Mouse (Mus musculus) embryonic facial prominence, embryonic 14.5 days (tissue): Measurements from ENCODE around the gene Xpo1. TPM values are rescaled to one million over a fixed set of nuclear protein-coding genes. Genes with fewer than 3 reads are reported as not detected.
"Not testable (repeated sequence)": the region's sequence is repeated elsewhere in the genome, so short reads cannot be mapped to it uniquely, and the experiment has no call there.

Experiments
- ATAC-seq: fragments of 200-750 bp; cut with Nextera tagmentation; 2 replicates; pipeline ENCODE4 v1.8.0; 2017; ENCODE audit warnings: low read depth, moderate number of reproducible peaks, moderate TSS enrichment
- DNase-seq: peaks from one replicate; pipeline ENCODE4 v3.0.0-alpha.2; 2015; ENCODE audit warnings: low spot score
- H3K27ac ChIP-seq: fragments of 300-500 bp; sonication (generic); replicated peaks from 2 replicates; pipeline ENCODE4 v1.5.1; 2014; ENCODE audit warnings: low read depth, mild to moderate bottlenecking, low read length, moderate library complexity
- H3K27me3 ChIP-seq: fragments of 300-500 bp; sonication (generic); replicated peaks from 2 replicates; pipeline ENCODE4 v1.6.1; 2014; ENCODE audit warnings: low read length; ENCODE audit not compliant: control insufficient read depth, insufficient read depth
- H3K36me3 ChIP-seq: fragments of 300-500 bp; sonication (generic); 2 replicates; pipeline ENCODE4 v1.6.1; 2014; ENCODE audit warnings: low read length, mixed read lengths; ENCODE audit not compliant: control insufficient read depth, insufficient read depth
- H3K4me1 ChIP-seq: fragments of 300-500 bp; sonication (generic); 2 replicates; pipeline ENCODE4 v1.6.1; 2014; ENCODE audit warnings: antibody characterized with exemption, low read length; ENCODE audit not compliant: control insufficient read depth, insufficient read depth
- H3K4me2 ChIP-seq: fragments of 300-500 bp; sonication (generic); 2 replicates; pipeline ENCODE4 v1.6.1; 2014; ENCODE audit warnings: low read depth, mild to moderate bottlenecking, low read length, moderate library complexity, mixed read lengths
- H3K4me3 ChIP-seq: fragments of 300-500 bp; sonication (generic); 2 replicates; pipeline ENCODE4 v1.5.1; 2014; ENCODE audit warnings: low read depth, mild to moderate bottlenecking, low read length
- H3K9ac ChIP-seq: fragments of 300-500 bp; sonication (generic); 2 replicates; pipeline ENCODE4 v1.6.1; 2014; ENCODE audit warnings: low read depth, mild to moderate bottlenecking, low read length, moderate library complexity, mixed read lengths
- H3K9me3 ChIP-seq: fragments of 300-500 bp; sonication (generic); 2 replicates; pipeline ENCODE4 v1.6.1; 2016; ENCODE audit warnings: low read length; ENCODE audit not compliant: control insufficient read depth
- WGBS: fragments of 180-500 bp; shearing (Covaris S2); extraction: QIAGEN DNeasy Blood & Tissue Kit; methylation state at CpG from one replicate; pipeline ENCODE4 v1.1.7; 2014; 5-methylcytosine and 5-hydroxymethylcytosine counted together
- polyA plus RNA-seq: library from polyadenylated mRNA; unstranded; fragments of >200 nt; fragmentation: Nextera tagmentation; extraction: Ambion mirVana; gene quantifications from 2 replicates; pipeline ENCODE4 v1.2.1, GENCODE M21; 2014

Gene Xpo1
- polyA plus RNA-seq, 1 experiment from 2014 or later: 102 TPM

DNA sequence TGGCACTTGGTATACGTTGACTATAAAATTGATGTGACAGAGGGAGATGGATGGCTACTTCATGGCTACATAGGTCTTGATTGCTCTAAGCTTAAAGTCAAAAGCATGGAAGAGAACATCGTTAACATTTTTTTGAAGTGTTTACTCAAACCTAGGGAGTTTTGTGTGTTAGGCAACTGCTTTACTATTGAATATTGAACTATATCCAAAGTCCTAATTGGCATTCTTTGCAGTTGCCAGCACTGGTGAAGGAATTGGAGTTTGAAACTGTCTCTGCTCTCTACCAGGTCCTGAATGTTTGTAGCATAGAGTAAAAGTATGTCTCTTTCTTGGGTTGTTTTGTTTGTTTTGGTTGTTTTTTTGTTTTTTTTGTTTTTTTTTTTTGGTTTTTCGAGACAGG is 19.9 kb downstream of the Xpo1 start:
- H3K9ac ChIP-seq: no peak overlapping the region
- peaks cover 95% of the 10 kb centered on the region for H3K36me3 ChIP-seq
- no peak for ATAC-seq
- H3K9me3 ChIP-seq: no peaks in the 10 kb centered on the region
- no peaks in the 10 kb centered on the region for H3K4me1 ChIP-seq
- H3K4me3 ChIP-seq: no peak overlapping the region
- H3K27me3 ChIP-seq: no peaks in the 10 kb centered on the region
- 86% methylated on average over 3 of the region's 3 CpGs for WGBS
- no peak for DNase-seq
- no peak overlapping the region for H3K27ac ChIP-seq
- H3K4me2 ChIP-seq: no peak overlapping the region

DNA sequence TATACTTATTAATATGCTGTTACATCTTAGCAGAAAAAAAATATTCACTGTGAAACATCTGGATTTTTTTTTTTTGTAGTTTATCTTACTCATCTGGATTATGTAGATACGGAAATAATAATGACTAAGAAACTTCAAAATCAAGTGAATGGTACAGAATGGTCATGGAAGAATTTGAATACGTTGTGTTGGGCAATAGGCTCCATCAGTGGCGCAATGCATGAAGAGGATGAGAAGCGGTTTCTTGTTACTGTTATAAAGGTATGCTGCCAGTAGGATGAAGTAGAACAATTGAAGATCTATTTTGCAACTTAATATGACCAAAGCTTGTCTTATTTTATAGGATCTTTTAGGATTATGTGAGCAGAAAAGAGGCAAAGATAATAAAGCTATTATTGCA is 28.6 kb downstream of the Xpo1 start:
- Histone ChIP-seq H3K4me1 (no peaks in the 10 kb centered on the region), H3K4me2 (no peak overlapping the region), H3K36me3 (peaks cover 96% of the 10 kb centered on the region), H3K27me3 (no peaks in the 10 kb centered on the region), H3K9me3 (no peaks in the 10 kb centered on the region), H3K27ac (no peak overlapping the region), H3K4me3 (no peak overlapping the region), H3K9ac (no peak overlapping the region)
- ATAC-seq: no peak
- WGBS: 93% methylated on average over 4 of the region's 4 CpGs
- DNase-seq: no peak

DNA sequence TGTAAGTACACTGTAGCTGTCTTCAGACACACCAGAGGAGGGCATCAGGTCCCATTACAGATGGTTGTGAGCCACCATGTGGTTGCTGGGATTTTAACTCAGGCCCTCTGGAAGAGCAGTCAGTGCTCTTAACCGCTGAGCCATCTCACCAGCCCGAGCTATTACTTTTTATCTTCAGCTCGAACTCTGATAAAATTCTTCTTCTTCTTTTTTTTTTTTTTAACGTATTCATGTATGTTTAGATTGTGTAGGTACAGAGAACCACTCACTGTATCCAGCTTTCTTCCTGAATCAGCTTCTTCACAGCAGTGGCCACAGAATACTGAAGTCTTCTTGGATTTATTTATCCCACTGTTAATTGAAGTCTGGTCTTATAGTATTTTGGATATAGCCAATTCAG is 33.0 kb downstream of the Xpo1 start:
- not testable (repeated sequence) for H3K4me2 ChIP-seq, H3K27ac ChIP-seq, H3K9ac ChIP-seq, DNase-seq, H3K4me3 ChIP-seq, H3K4me1 ChIP-seq, H3K9me3 ChIP-seq, ATAC-seq, H3K27me3 ChIP-seq
- WGBS: 90% methylated on average over 4 of the region's 4 CpGs
- peaks cover 96% of the 10 kb centered on the region for H3K36me3 ChIP-seq

GRCm38 (mm10) chr11:23297379-23297778 is 41.5 kb downstream of the Xpo1 start:
- DNase-seq (no peak), ATAC-seq (no peak)
- Histone ChIP-seq H3K9me3 (no peaks in the 10 kb centered on the region), H3K4me3 (no peak overlapping the region), H3K9ac (no peak overlapping the region), H3K27ac (no peak overlapping the region), H3K36me3 (peaks cover 67% of the 10 kb centered on the region), H3K4me2 (no peak overlapping the region), H3K4me1 (no peaks in the 10 kb centered on the region), H3K27me3 (no peaks in the 10 kb centered on the region)
- 93% methylated on average over 2 of the region's 2 CpGs for WGBS

GRCm38 (mm10) chr11:23298301-23298700 is 42.5 kb downstream of the Xpo1 start:
- Histone ChIP-seq H3K4me2 (no peak overlapping the region), H3K9me3 (no peaks in the 10 kb centered on the region), H3K27ac (no peak overlapping the region), H3K9ac (no peak overlapping the region), H3K4me1 (no peaks in the 10 kb centered on the region), H3K36me3 (peaks cover 58% of the 10 kb centered on the region), H3K27me3 (no peaks in the 10 kb centered on the region), H3K4me3 (no peak overlapping the region)
- DNase-seq: no peak
- no peak for ATAC-seq
- WGBS: 92% methylated on average over 2 of the region's 2 CpGs

- Histone ChIP-seq H3K36me3 (peaks cover 42% of the 10 kb centered on the region), H3K27ac (no peak overlapping the region), H3K27me3 (no peaks in the 10 kb centered on the region), H3K9ac (no peak overlapping the region), H3K9me3 (no peaks in the 10 kb centered on the region), H3K4me2 (no peak overlapping the region), H3K4me3 (no peak overlapping the region), H3K4me1 (no peaks in the 10 kb centered on the region)
- no peak for ATAC-seq
- WGBS: 100% methylated on average over 1 of the region's 1 CpGs
- DNase-seq: no peak
Measured at GRCm38 (mm10) chr11:23299910-23300309, 44.1 kb downstream of the Xpo1 start.

DNA sequence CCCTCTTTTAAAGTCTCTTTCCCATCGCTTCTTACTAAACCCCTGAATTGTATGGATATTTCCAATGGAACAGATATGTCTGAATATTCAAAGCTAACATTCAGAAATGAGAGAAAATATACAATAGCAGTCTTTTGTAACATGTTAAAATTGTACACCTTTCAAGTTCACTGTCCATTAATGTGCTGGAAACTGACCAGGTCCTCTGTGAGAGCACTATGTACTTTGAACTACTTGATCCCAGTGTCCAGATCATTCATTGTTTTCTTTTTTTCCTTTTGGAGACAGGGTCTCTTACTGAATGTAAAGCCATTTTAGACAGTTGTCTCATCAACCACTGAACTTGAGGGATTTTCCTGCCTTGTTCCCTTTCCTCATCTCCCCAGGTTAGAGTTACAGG is 47.3 kb downstream of the Xpo1 start:
- DNase-seq: no peak
- Histone ChIP-seq H3K4me2 (no peak overlapping the region), H3K27ac (no peak overlapping the region), H3K27me3 (no peaks in the 10 kb centered on the region), H3K4me1 (peaks cover under 1% of the 10 kb centered on the region; the same call in 1 of the 2 replicates), H3K4me3 (no peak overlapping the region), H3K36me3 (peaks cover 12% of the 10 kb centered on the region; the same call in 1 of the 2 replicates), H3K9me3 (no peaks in the 10 kb centered on the region), H3K9ac (no peak overlapping the region)
- 80% methylated on average over 1 of the region's 1 CpGs for WGBS
- ATAC-seq: no peak

DNA sequence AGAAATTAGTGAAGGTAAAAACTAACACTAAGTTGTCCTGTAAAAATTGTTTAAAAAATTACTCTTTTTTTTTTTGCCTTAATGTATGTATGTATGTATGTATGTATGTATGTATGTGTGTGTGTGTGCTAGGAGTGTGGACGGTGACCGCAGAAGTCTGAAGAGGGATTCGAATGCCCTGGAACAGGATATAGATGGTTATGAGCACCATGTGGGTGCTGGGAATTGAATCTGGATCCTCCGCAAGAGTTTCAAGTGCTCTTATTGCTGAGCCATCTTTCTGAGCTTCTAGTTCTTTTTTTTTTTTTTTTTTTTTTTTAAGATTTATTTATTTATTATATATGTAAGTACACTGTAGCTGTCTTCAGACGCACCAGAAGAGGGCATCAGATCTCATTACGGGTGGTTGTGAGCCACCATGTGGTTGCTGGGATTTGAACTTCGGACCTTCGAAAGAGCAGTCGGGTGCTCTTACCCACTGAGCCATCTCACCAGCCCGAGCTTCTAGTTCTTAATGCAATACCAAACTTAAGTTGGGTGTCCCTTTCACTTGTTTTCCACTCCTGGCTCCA is 49.3 kb downstream of the Xpo1 start:
- not testable (repeated sequence) for DNase-seq
- 39% methylated on average over 8 of the region's 10 CpGs for WGBS

More for the DNA sequence above, 49.3 kb downstream of the Xpo1 start:
- H3K27me3 ChIP-seq, H3K36me3 ChIP-seq, H3K4me1 ChIP-seq, ATAC-seq, H3K9me3 ChIP-seq: not testable (repeated sequence)
- peak overlapping the region; percentile 97 for H3K4me3 ChIP-seq
- H3K4me2 ChIP-seq: peak overlapping the region; percentile 62
- H3K9ac ChIP-seq: peak overlapping the region; percentile 94
- peak overlapping the region; percentile 99 for H3K27ac ChIP-seq
